Mouse (Mus musculus): ENCODE data around the gene Zfp82.
"Not testable (repeated sequence)": the region's sequence is repeated elsewhere in the genome, so short reads cannot be mapped to it uniquely, and the experiment has no call there.

Gene Zfp82

GRCm38 (mm10) chr7:30072146-30073028 lies at the start of gene Zfp82:
Gene Zfp82 (minus strand): TSS chr7:30072900.
- DNase-seq = peak; percentile 79 to 83

- DNase-seq = no peak
Observed at GRCm38 (mm10) chr7:30122188-30122530, 49.5 kb upstream of the Zfp82 start.

GRCm38 (mm10) chr7:30121308-30122187 lies 48.8 kb upstream of the Zfp82 start, which contains the start of gene Zfp382:
Gene Zfp382 (plus strand): TSS chr7:30121942.
- peak; percentile 88 to 91 for DNase-seq

- DNase-seq = not testable (repeated sequence)
Observed at GRCm38 (mm10) chr7:30117935-30118334, 45.2 kb upstream of the Zfp82 start.

GRCm38 (mm10) chr7:30116076-30116475 lies 43.4 kb upstream of the Zfp82 start:
- no peak for DNase-seq

- DNase-seq = no peak
Observed at GRCm38 (mm10) chr7:30099297-30099696, 26.6 kb upstream of the Zfp82 start.

- DNase-seq = no peak
Observed at GRCm38 (mm10) chr7:30095551-30096125, 22.9 kb upstream of the Zfp82 start.

GRCm38 (mm10) chr7:30094646-30095429 lies 22.1 kb upstream of the Zfp82 start, which contains the start of gene Zfp260:
Gene Zfp260 (plus strand): TSS chr7:30094777.
- peak; percentile 91 to 92 for DNase-seq

GRCm38 (mm10) chr7:30093918-30094415 lies 21.3 kb upstream of the Zfp82 start:
- DNase-seq = no peak

GRCm38 (mm10) chr7:30092666-30093065 lies 20.0 kb upstream of the Zfp82 start:
- DNase-seq = no peak

GRCm38 (mm10) chr7:30090970-30091585 lies 18.4 kb upstream of the Zfp82 start:
- DNase-seq = no peak

- peak; percentile 98 for DNase-seq
Observed at GRCm38 (mm10) chr7:30090092-30090969, 17.6 kb upstream of the Zfp82 start, which contains the start of the genes Gm26920 and Zfp566. Gene Gm26920 (minus strand): TSS chr7:30090410. Gene Zfp566 (minus strand): TSS chr7:30090527.

GRCm38 (mm10) chr7:30089405-30089804 lies 16.7 kb upstream of the Zfp82 start:
- DNase-seq = no peak

GRCm38 (mm10) chr7:30086524-30086923 lies 13.8 kb upstream of the Zfp82 start:
- DNase-seq = no peak

GRCm38 (mm10) chr7:30064622-30065021 lies 8.1 kb downstream of the Zfp82 start:
- DNase-seq = no peak

- DNase-seq = no peak
Observed at GRCm38 (mm10) chr7:30062478-30062877, 10.2 kb downstream of the Zfp82 start.

GRCm38 (mm10) chr7:30060341-30060740 lies 12.4 kb downstream of the Zfp82 start:
- DNase-seq = no peak

- no peak for DNase-seq
Observed at GRCm38 (mm10) chr7:30053591-30053990, 19.1 kb downstream of the Zfp82 start.

- peak; percentile 91 to 93 for DNase-seq
Observed at GRCm38 (mm10) chr7:30050882-30051548, 21.7 kb downstream of the Zfp82 start, which contains the start of gene Zfp14. Gene Zfp14 (minus strand): TSS chr7:30051380.

- DNase-seq = no peak
Observed at GRCm38 (mm10) chr7:30048126-30048525, 24.6 kb downstream of the Zfp82 start.
